11 mouse cellular contexts compared by ENCODE assay signal in genomic region chr17:36896583-36896982, GRCm38 (mm10). TPM values are rescaled to one million over a fixed set of nuclear protein-coding genes. Genes with fewer than 3 reads are reported as not detected.
A peak's percentile ranks its signal among the peaks of the same experiment; 100 is the strongest.
DNase-seq lines count a peak whose midpoint lies in the region; ATAC-seq lines count a peak whose summit lies in the region.
"Had no signal": no experiment of that assay in that cellular context is flagged by ENCODE, and none has a peak within 500 bp of the region (broad histone marks: within the 10 kb centered on the region; RNA-seq: fewer than 3 reads in every experiment).

No protein-coding gene starts in this region.

- H3K4me1 ChIP-seq in hindbrain, embryonic 10.5 days (replicated peaks) = no peaks in the 10 kb centered on the region
- no peaks in the 10 kb centered on the region for H3K4me1 ChIP-seq in hindbrain, embryonic 12.5 days
- H3K4me1 ChIP-seq: embryonic facial prominence, embryonic 15.5 days; limb, embryonic 15.5 days had no signal

- no peaks in the 10 kb centered on the region for H3K27me3 ChIP-seq in hindbrain, embryonic 10.5 days (ENCODE audit: insufficient read depth, poor library complexity, severe bottlenecking)
- H3K27me3 ChIP-seq in hindbrain, embryonic 12.5 days = no peaks in the 10 kb centered on the region
- H3K27me3 ChIP-seq: limb, embryonic 15.5 days had no signal

- no peak overlapping the region for H3K27ac ChIP-seq in hindbrain, embryonic 10.5 days
- no peak overlapping the region for H3K27ac ChIP-seq in hindbrain, embryonic 12.5 days
- H3K27ac ChIP-seq: embryonic facial prominence, embryonic 15.5 days; limb, embryonic 15.5 days had no signal

- WGBS in hindbrain, embryonic 10.5 days = 83% methylated on average over 1 of the region's 1 CpGs
- WGBS in hindbrain, embryonic 12.5 days = 88% methylated on average over 1 of the region's 1 CpGs

- no peak overlapping the region for H3K9ac ChIP-seq in hindbrain, embryonic 12.5 days
- H3K9ac ChIP-seq: embryonic facial prominence, embryonic 15.5 days; limb, embryonic 15.5 days had no signal

- H3K4me3 ChIP-seq in hindbrain, embryonic 10.5 days = no peak overlapping the region
- H3K4me3 ChIP-seq in hindbrain, embryonic 12.5 days = no peak overlapping the region
- H3K4me3 ChIP-seq: embryonic facial prominence, embryonic 15.5 days; limb, embryonic 15.5 days had no signal

- ATAC-seq in hindbrain, embryonic 12.5 days (ENCODE audit: low FRiP score) = no peak

- peak; percentile 39 for DNase-seq in hindbrain, embryonic 10.5 days (ENCODE audit: low spot score)
- DNase-seq in thymus, postnatal 25 days = peak; percentile 10
- no peak for DNase-seq in thymus, adult 18-20 months
- DNase-seq in cerebellum, adult 8-10 months = peak; percentile 24
- DNase-seq in hindlimb bud, embryonic 11.5 days (ENCODE audit: extremely low spot score, low read depth, low spot score) = peak; percentile 28
- peak; percentile 56 for DNase-seq in mesoderm, embryonic 11.5 days (ENCODE audit: low read depth, low spot score)
- DNase-seq in frontal cortex, postnatal 10 days (ENCODE audit: low spot score in 2 of 2) = no peak

- no peaks in the 10 kb centered on the region for H3K9me3 ChIP-seq in hindbrain, embryonic 10.5 days
- no peaks in the 10 kb centered on the region for H3K9me3 ChIP-seq in hindbrain, embryonic 12.5 days (replicated peaks)
- H3K9me3 ChIP-seq: embryonic facial prominence, embryonic 15.5 days; limb, embryonic 15.5 days had no signal

- H3K4me2 ChIP-seq in hindbrain, embryonic 12.5 days (replicated peaks) = no peak overlapping the region
- H3K4me2 ChIP-seq: embryonic facial prominence, embryonic 15.5 days; limb, embryonic 15.5 days had no signal

- H3K36me3 ChIP-seq in hindbrain, embryonic 10.5 days = no peaks in the 10 kb centered on the region
- no peaks in the 10 kb centered on the region for H3K36me3 ChIP-seq in hindbrain, embryonic 12.5 days
- H3K36me3 ChIP-seq: embryonic facial prominence, embryonic 15.5 days; limb, embryonic 15.5 days had no signal

RNA-seq across cellular contexts. Expression of gene Trim31, which starts 1.3 kb away (rescaled TPM):
- not detected in 2 replicates for polyA plus RNA-seq in hindbrain, embryonic 10.5 days (2016; fragmentation: Nextera tagmentation; extraction: Ambion mirVana)
- polyA plus RNA-seq in hindbrain, embryonic 12.5 days (2016; fragmentation: Nextera tagmentation; extraction: Ambion mirVana) = not detected in 2 replicates
- polyA plus RNA-seq: embryonic facial prominence, embryonic 15.5 days; limb, embryonic 15.5 days had no signal

RNA-seq across cellular contexts. Expression of gene Trim40, which starts 6.7 kb away (rescaled TPM):
- polyA plus RNA-seq in hindbrain, embryonic 10.5 days (2016; fragmentation: Nextera tagmentation; extraction: Ambion mirVana) = not detected in 2 replicates
- not detected in 2 replicates for polyA plus RNA-seq in hindbrain, embryonic 12.5 days (2016; fragmentation: Nextera tagmentation; extraction: Ambion mirVana)
- polyA plus RNA-seq: embryonic facial prominence, embryonic 15.5 days; limb, embryonic 15.5 days; stomach, embryonic 14.5 days had no signal

RNA-seq across cellular contexts. Expression of gene Trim10, which starts 27.2 kb away (rescaled TPM):
- 6.7 and 7.3 TPM in 2 replicates for polyA plus RNA-seq in hindbrain, embryonic 10.5 days (2016; fragmentation: Nextera tagmentation; extraction: Ambion mirVana)
- 7.5 and 8.4 TPM in 2 replicates for polyA plus RNA-seq in hindbrain, embryonic 12.5 days (2016; fragmentation: Nextera tagmentation; extraction: Ambion mirVana)

RNA-seq across cellular contexts. Expression of gene Trim15, which starts 29.6 kb away (rescaled TPM):
- polyA plus RNA-seq in hindbrain, embryonic 10.5 days (2016; fragmentation: Nextera tagmentation; extraction: Ambion mirVana) = 0.14 and 0.36 TPM in 2 replicates
- 0.37 and 0.42 TPM in 2 replicates for polyA plus RNA-seq in hindbrain, embryonic 12.5 days (2016; fragmentation: Nextera tagmentation; extraction: Ambion mirVana)

RNA-seq across cellular contexts. Expression of gene Rnf39, which starts 46.1 kb away (rescaled TPM):
- polyA plus RNA-seq in hindbrain, embryonic 10.5 days (2016; fragmentation: Nextera tagmentation; extraction: Ambion mirVana) = 1.2 and 1.5 TPM in 2 replicates
- polyA plus RNA-seq in hindbrain, embryonic 12.5 days (2016; fragmentation: Nextera tagmentation; extraction: Ambion mirVana) = 1.4 and 1.5 TPM in 2 replicates

Comparison
In these comparisons a context has a peak if more than half of its experiments do, and no peak if none do; other contexts are left out.
1. DNase-seq: peak in hindbrain, embryonic 10.5 days (single experiment), thymus, postnatal 25 days (single experiment), cerebellum, adult 8-10 months (single experiment), hindlimb bud, embryonic 11.5 days (single experiment) and mesoderm, embryonic 11.5 days (single experiment); none in thymus, adult 18-20 months (0 of 2) and frontal cortex, postnatal 10 days (0 of 2).